Mouse (Mus musculus): ENCODE measurements at regions not wholly inside any gene's neighbourhood (a gene's known extent, or its start where the extent isn't known, plus 50 kb on each side); places are given as distances from the start of the nearest gene placed in this dataset.

- H3K9ac ChIP-seq = no peak overlapping the region
- H3K27ac ChIP-seq = no peak overlapping the region
- H3K4me2 ChIP-seq (replicated peaks) = no peak overlapping the region
- H3K4me3 ChIP-seq (replicated peaks) = no peak overlapping the region
- H3K9me3 ChIP-seq = no peaks in the 10 kb centered on the region
- no peaks in the 10 kb centered on the region for H3K27me3 ChIP-seq (replicated peaks)
- WGBS = 89% methylated on average over 5 of the region's 5 CpGs
- no peaks in the 10 kb centered on the region for H3K4me1 ChIP-seq (replicated peaks)
- H3K36me3 ChIP-seq = no peaks in the 10 kb centered on the region
- ATAC-seq = no peak
Observed at GRCm38 (mm10) chr14:76753734-76754133, 197.0 kb upstream of the Serp2 start.

- H3K27ac ChIP-seq = no peak overlapping the region
- no peak overlapping the region for H3K4me3 ChIP-seq (replicated peaks)
- no peaks in the 10 kb centered on the region for H3K36me3 ChIP-seq
- no peak overlapping the region for H3K4me2 ChIP-seq (replicated peaks)
- no peaks in the 10 kb centered on the region for H3K9me3 ChIP-seq
- H3K4me1 ChIP-seq (replicated peaks) = peaks cover 11% of the 10 kb centered on the region
- H3K27me3 ChIP-seq (replicated peaks) = no peaks in the 10 kb centered on the region
- 81% methylated on average over 7 of the region's 7 CpGs for WGBS
- no peak for ATAC-seq
- no peak overlapping the region for H3K9ac ChIP-seq
Observed at GRCm38 (mm10) chr14:76749178-76749577, 192.5 kb upstream of the Serp2 start.

GRCm38 (mm10) chr14:76748711-76749110 is 192.0 kb upstream of the Serp2 start:
- Histone ChIP-seq H3K9me3 (no peaks in the 10 kb centered on the region), H3K4me3 (replicated peaks) (no peak overlapping the region), H3K4me2 (replicated peaks) (no peak overlapping the region), H3K36me3 (no peaks in the 10 kb centered on the region), H3K9ac (no peak overlapping the region), H3K27me3 (replicated peaks) (no peaks in the 10 kb centered on the region), H3K27ac (no peak overlapping the region), H3K4me1 (replicated peaks) (peaks cover 11% of the 10 kb centered on the region)
- WGBS = 95% methylated on average over 2 of the region's 2 CpGs
- no peak for ATAC-seq

- no peak for ATAC-seq
- H3K27ac ChIP-seq = no peak overlapping the region
- peaks cover 11% of the 10 kb centered on the region for H3K4me1 ChIP-seq (replicated peaks)
- H3K4me2 ChIP-seq (replicated peaks) = no peak overlapping the region
- WGBS = 96% methylated on average over 5 of the region's 5 CpGs
- H3K9ac ChIP-seq = no peak overlapping the region
- no peaks in the 10 kb centered on the region for H3K36me3 ChIP-seq
- no peaks in the 10 kb centered on the region for H3K9me3 ChIP-seq
- H3K27me3 ChIP-seq (replicated peaks) = no peaks in the 10 kb centered on the region
- H3K4me3 ChIP-seq (replicated peaks) = no peak overlapping the region
Observed at GRCm38 (mm10) chr14:76747814-76748213, 191.1 kb upstream of the Serp2 start.

- Histone ChIP-seq H3K4me2 (replicated peaks) (no peak overlapping the region), H3K36me3 (no peaks in the 10 kb centered on the region), H3K27ac (no peak overlapping the region), H3K4me1 (replicated peaks) (peaks cover 11% of the 10 kb centered on the region), H3K27me3 (replicated peaks) (no peaks in the 10 kb centered on the region), H3K9ac (no peak overlapping the region), H3K4me3 (replicated peaks) (no peak overlapping the region), H3K9me3 (no peaks in the 10 kb centered on the region)
- WGBS = 91% methylated on average over 10 of the region's 10 CpGs
- ATAC-seq = no peak
Observed at GRCm38 (mm10) chr14:76746282-76746681, 189.6 kb upstream of the Serp2 start.

- peak; percentile 76 for ATAC-seq
- no peak overlapping the region for H3K4me3 ChIP-seq (replicated peaks)
- H3K27me3 ChIP-seq (replicated peaks) = no peaks in the 10 kb centered on the region
- WGBS = 45% methylated on average over 23 of the region's 23 CpGs
- peak overlapping the region; percentile 15; the same call in 1 of the 2 replicates for H3K27ac ChIP-seq
- H3K4me1 ChIP-seq (replicated peaks) = peaks cover 11% of the 10 kb centered on the region
- no peak overlapping the region for H3K9ac ChIP-seq
- H3K9me3 ChIP-seq = no peaks in the 10 kb centered on the region
- H3K36me3 ChIP-seq = no peaks in the 10 kb centered on the region
- H3K4me2 ChIP-seq (replicated peaks) = peak overlapping the region; percentile 31; the same call in 1 of the 2 replicates
Observed at GRCm38 (mm10) chr14:76744674-76745433, 188.2 kb upstream of the Serp2 start.

GRCm38 (mm10) chr14:76742297-76742696 is 185.6 kb upstream of the Serp2 start:
- no peak for ATAC-seq
- Histone ChIP-seq H3K27ac (no peak overlapping the region), H3K9ac (no peak overlapping the region)

GRCm38 (mm10) chr14:76739836-76740597 is 183.3 kb upstream of the Serp2 start:
- Histone ChIP-seq H3K27ac (no peak overlapping the region), H3K27me3 (replicated peaks) (no peaks in the 10 kb centered on the region), H3K4me2 (replicated peaks) (no peak overlapping the region), H3K36me3 (no peaks in the 10 kb centered on the region), H3K9me3 (no peaks in the 10 kb centered on the region), H3K4me1 (replicated peaks) (peaks cover 5% of the 10 kb centered on the region), H3K9ac (no peak overlapping the region), H3K4me3 (replicated peaks) (no peak overlapping the region)
- ATAC-seq = 0 out of 2 replicates have a peak, but pooled peaks have one; percentile 23
- WGBS = 76% methylated on average over 25 of the region's 25 CpGs

More at GRCm38 (mm10) chr14:76742297-76742696, 185.6 kb upstream of the Serp2 start:
- Histone ChIP-seq H3K4me3 (replicated peaks) (no peak overlapping the region), H3K4me1 (replicated peaks) (peaks cover 11% of the 10 kb centered on the region), H3K36me3 (no peaks in the 10 kb centered on the region), H3K4me2 (replicated peaks) (no peak overlapping the region), H3K9me3 (no peaks in the 10 kb centered on the region), H3K27me3 (replicated peaks) (no peaks in the 10 kb centered on the region)
- WGBS = 83% methylated on average over 5 of the region's 5 CpGs

- Histone ChIP-seq H3K9ac (no peak overlapping the region), H3K9me3 (no peaks in the 10 kb centered on the region), H3K4me3 (replicated peaks) (no peak overlapping the region), H3K4me2 (replicated peaks) (no peak overlapping the region), H3K4me1 (replicated peaks) (0 out of 2 replicates have a peak, but pooled peaks cover 4% of the 10 kb centered on the region), H3K36me3 (no peaks in the 10 kb centered on the region), H3K27ac (no peak overlapping the region), H3K27me3 (replicated peaks) (no peaks in the 10 kb centered on the region)
- no peak for ATAC-seq
- WGBS = 88% methylated on average over 5 of the region's 5 CpGs
Observed at GRCm38 (mm10) chr14:76735997-76736396, 179.3 kb upstream of the Serp2 start.

GRCm38 (mm10) chr14:76735107-76735506 is 178.4 kb upstream of the Serp2 start:
- H3K4me3 ChIP-seq (replicated peaks) = no peak overlapping the region
- no peaks in the 10 kb centered on the region for H3K36me3 ChIP-seq
- no peaks in the 10 kb centered on the region for H3K27me3 ChIP-seq (replicated peaks)
- H3K4me2 ChIP-seq (replicated peaks) = no peak overlapping the region
- no peak overlapping the region for H3K9ac ChIP-seq
- 46% methylated on average over 4 of the region's 4 CpGs for WGBS
- H3K27ac ChIP-seq = no peak overlapping the region
- no peak for ATAC-seq
- H3K4me1 ChIP-seq (replicated peaks) = 0 out of 2 replicates have a peak, but pooled peaks cover 4% of the 10 kb centered on the region
- no peaks in the 10 kb centered on the region for H3K9me3 ChIP-seq

GRCm38 (mm10) chr14:76733258-76733823 is 176.7 kb upstream of the Serp2 start:
- Histone ChIP-seq H3K9ac (no peak overlapping the region), H3K9me3 (no peaks in the 10 kb centered on the region), H3K4me3 (replicated peaks) (no peak overlapping the region), H3K36me3 (no peaks in the 10 kb centered on the region), H3K27ac (no peak overlapping the region), H3K4me1 (replicated peaks) (0 out of 2 replicates have a peak, but pooled peaks cover 4% of the 10 kb centered on the region), H3K4me2 (replicated peaks) (no peak overlapping the region), H3K27me3 (replicated peaks) (no peaks in the 10 kb centered on the region)
- 74% methylated on average over 8 of the region's 8 CpGs for WGBS
- ATAC-seq = peak; percentile 87

Data from intestine, embryonic 15.5 days (tissue).